Mouse (Mus musculus) left cerebral cortex, adult 2 months (tissue): ENCODE results near the gene Agrp. TPM values are rescaled to one million over a fixed set of nuclear protein-coding genes. Genes with fewer than 3 reads are reported as not detected.

Source experiments
- DNase-seq, 2 experiments: peaks; one replicate each; pipeline ENCODE4 v3.0.0; 2021 to 2022; ENCODE audit warnings: low spot score in 2 of 2, mixed read lengths in 1 of 2; ENCODE audit errors: extremely low spot score in 1 of 2
- H3K27ac ChIP-seq: fragments of 200-600 bp; 2 replicates; pipeline ENCODE4 v1.8.1; 2022
- H3K4me3 ChIP-seq: fragments of 200-600 bp; 2 replicates; pipeline ENCODE4 v1.8.1; 2022
- CTCF ChIP-seq: fragments of 200-600 bp; IDR thresholded peaks from 2 replicates; pipeline ENCODE4 v1.8.1; 2022; ENCODE audit warnings: antibody characterized with exemption, mild to moderate bottlenecking, moderate library complexity
- intact Hi-C: fragments of 180-260 bp; cut with DNase I; formaldehyde crosslinking; loops from one replicate; pipeline ENCODE4 v1.15.1; 2025
- total RNA-seq, 2 experiments: library from RNA; stranded (reverse); gene quantifications; 2 replicates each; pipeline ENCODE4 v1.2.3; 2021

Agrp gene
- total RNA-seq, 2 experiments from 2014 or later, result not detected

- intact Hi-C loops, result no loop called here
- H3K27ac ChIP-seq, result no peak overlapping the region
- no peak overlapping the region for H3K4me3 ChIP-seq
- no peak for DNase-seq
- TF ChIP-seq CTCF, result no peak
Measured at GRCm38 (mm10) chr8:105542808-105543207, 94.4 kb downstream of the Agrp start.

- TF ChIP-seq CTCF, result no peak
- DNase-seq, result no peak
- intact Hi-C loops, result no loop called here
- Histone ChIP-seq H3K27ac (no peak overlapping the region), H3K4me3 (no peak overlapping the region)
Measured at GRCm38 (mm10) chr8:105542032-105542656, 95.0 kb downstream of the Agrp start.

- Histone ChIP-seq H3K27ac (no peak overlapping the region), H3K4me3 (no peak overlapping the region)
- no peak for TF ChIP-seq CTCF
- intact Hi-C loops, result no loop called here
- DNase-seq, result no peak
Measured at GRCm38 (mm10) chr8:105538940-105539339, 98.3 kb downstream of the Agrp start.

GRCm38 (mm10) chr8:105537011-105537677, 100.0 kb downstream of the Agrp start:
- TF ChIP-seq CTCF, result no peak
- intact Hi-C loops, result no loop called here
- no peak for DNase-seq
- Histone ChIP-seq H3K4me3 (no peak overlapping the region), H3K27ac (no peak overlapping the region)

- Histone ChIP-seq H3K27ac (no peak overlapping the region), H3K4me3 (no peak overlapping the region)
- TF ChIP-seq CTCF, result no peak
- intact Hi-C loops, result no loop called here
- peak; percentile 44 to 50 for DNase-seq
Measured at GRCm38 (mm10) chr8:105536546-105536945, 100.6 kb downstream of the Agrp start.

GRCm38 (mm10) chr8:105533892-105534329, 103.3 kb downstream of the Agrp start:
- H3K4me3 ChIP-seq, result no peak overlapping the region
- intact Hi-C loops, result loop anchor here (2.0 kb wide), 1 partner anchor 21 kb away; no protein-coding TSS in a partner anchor
- TF ChIP-seq CTCF, result peak; percentile 75
- no peak overlapping the region for H3K27ac ChIP-seq
- peak; percentile 50 to 63 for DNase-seq

GRCm38 (mm10) chr8:105533439-105533838, 103.8 kb downstream of the Agrp start:
- intact Hi-C loops, result loop anchor here (2.0 kb wide), 1 partner anchor 21 kb away; no protein-coding TSS in a partner anchor
- no peak for TF ChIP-seq CTCF
- Histone ChIP-seq H3K27ac (no peak overlapping the region), H3K4me3 (no peak overlapping the region)
- no peak for DNase-seq

GRCm38 (mm10) chr8:105531774-105532173, 105.4 kb downstream of the Agrp start:
- Histone ChIP-seq H3K27ac (no peak overlapping the region), H3K4me3 (no peak overlapping the region)
- no peak for DNase-seq
- intact Hi-C loops, result loop anchor here (2.0 kb wide), 1 partner anchor 23 kb away; no protein-coding TSS in a partner anchor
- TF ChIP-seq CTCF, result peak; percentile 60

GRCm38 (mm10) chr8:105529271-105529670, 107.9 kb downstream of the Agrp start:
- intact Hi-C loops, result no loop called here
- DNase-seq, result no peak
- TF ChIP-seq CTCF, result no peak
- Histone ChIP-seq H3K27ac (no peak overlapping the region), H3K4me3 (no peak overlapping the region)

- DNase-seq, result no peak
- no peak for TF ChIP-seq CTCF
- intact Hi-C loops, result no loop called here
Measured at GRCm38 (mm10) chr8:105528206-105528605, 109.0 kb downstream of the Agrp start.

GRCm38 (mm10) chr8:105527110-105527509, 110.1 kb downstream of the Agrp start:
- no peak for TF ChIP-seq CTCF
- Histone ChIP-seq H3K27ac (no peak overlapping the region), H3K4me3 (no peak overlapping the region)
- DNase-seq, result no peak
- intact Hi-C loops, result no loop called here

More at GRCm38 (mm10) chr8:105528206-105528605, 109.0 kb downstream of the Agrp start:
- Histone ChIP-seq H3K4me3 (no peak overlapping the region), H3K27ac (no peak overlapping the region)

GRCm38 (mm10) chr8:105522890-105523289, 114.3 kb downstream of the Agrp start:
- DNase-seq, result no peak
- H3K4me3 ChIP-seq, result no peak overlapping the region
- no peak overlapping the region for H3K27ac ChIP-seq
- TF ChIP-seq CTCF, result no peak
- intact Hi-C loops, result no loop called here
